Mouse (Mus musculus) embryo, embryonic 9.5 days (tissue): Measurements from ENCODE around the gene Rps24.

Source experiments
- DNase-seq: peaks from one replicate; pipeline ENCODE4 v3.0.0-alpha.2; 2017; ENCODE audit errors: extremely low spot score

Rps24 gene

DNA sequence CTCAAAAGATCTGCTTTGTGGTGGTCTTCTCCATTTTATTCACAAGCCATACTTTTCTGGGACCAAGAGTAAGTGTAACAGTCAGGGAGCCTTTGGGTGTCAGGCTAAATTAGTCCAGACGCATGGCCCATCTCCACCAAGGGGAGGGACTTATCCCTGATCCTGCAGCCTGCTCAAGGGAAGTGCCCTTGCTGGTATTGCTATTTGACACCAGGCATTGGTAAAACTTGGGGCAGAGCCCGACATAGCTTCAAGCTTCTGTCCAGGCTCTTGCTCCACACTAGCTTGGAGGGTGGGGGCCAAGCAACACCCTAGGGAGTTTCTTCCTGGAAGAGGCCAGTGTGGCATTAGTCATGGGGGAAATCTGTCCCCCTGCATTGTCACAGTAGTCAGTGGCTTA lies 23.8 kb downstream of the Rps24 start:
- DNase-seq = no peak

DNA sequence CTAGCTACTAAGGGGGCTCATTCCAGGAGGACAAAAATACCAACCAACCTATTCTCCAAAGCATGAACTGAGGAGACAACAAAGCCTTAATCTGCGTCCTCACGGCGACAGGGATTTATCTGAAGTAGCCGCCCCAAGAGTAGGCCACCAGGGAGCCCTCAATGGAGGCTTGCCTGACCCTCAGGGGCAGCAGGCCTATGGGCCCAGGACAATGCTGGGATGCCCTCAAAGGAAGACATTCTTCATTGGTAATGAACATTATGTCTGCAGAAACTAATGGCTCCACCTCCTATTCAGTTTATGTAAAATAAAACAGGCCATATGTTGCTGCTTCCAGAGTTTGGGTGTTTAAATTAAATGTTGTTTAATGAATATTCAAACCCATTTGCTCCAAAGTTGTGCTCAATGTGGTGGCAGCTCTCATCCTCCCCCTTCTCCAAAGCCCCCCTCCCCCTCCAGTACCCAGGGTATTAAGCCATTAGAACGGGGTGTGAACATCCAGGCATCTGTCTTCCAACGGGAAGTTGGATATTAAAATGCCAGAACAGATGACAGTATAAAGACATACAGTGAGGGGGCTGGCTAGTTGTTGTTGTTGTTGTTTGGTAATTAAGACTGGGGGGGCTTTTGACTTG lies 25.7 kb downstream of the Rps24 start:
- no peak for DNase-seq

DNA sequence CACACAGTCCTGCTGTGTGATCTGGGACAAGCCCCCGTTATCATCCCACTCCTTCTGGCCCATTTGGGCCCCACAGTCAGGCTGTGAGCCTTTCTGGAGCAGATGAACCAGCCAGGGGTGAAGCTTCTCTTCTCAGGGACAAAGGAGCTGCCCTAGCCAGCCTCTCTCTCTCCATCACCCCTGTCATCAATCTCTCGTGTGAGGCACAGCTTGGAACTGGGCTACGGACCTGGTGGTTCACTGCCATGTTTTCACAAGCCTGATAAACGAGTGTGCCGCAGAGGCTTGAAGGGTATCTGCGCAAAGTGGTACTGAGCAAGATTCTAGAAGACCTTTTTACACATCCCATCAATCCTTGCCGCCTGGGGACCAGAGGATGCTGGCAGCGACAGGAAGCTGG lies 34.7 kb downstream of the Rps24 start:
- DNase-seq = no peak

DNA sequence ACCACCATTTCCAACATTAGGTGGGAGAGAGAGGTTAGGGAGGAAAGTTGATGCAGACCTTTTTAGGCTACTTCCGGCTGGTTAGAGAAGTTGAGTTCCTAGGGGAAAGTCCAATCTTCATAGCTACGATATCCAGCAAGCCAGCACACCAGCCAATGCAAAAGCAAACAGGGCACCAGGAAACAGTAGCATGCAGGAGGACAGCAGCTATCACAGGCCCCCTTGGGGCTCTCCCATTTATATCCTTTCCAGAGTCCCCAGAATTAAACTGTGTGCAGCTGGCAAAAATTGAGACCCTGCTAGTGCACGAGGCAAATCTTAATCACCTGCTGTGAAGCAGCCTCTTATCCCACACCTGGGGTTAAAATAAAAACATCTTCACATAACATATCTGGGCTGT lies 38.2 kb downstream of the Rps24 start:
- no peak for DNase-seq

DNA sequence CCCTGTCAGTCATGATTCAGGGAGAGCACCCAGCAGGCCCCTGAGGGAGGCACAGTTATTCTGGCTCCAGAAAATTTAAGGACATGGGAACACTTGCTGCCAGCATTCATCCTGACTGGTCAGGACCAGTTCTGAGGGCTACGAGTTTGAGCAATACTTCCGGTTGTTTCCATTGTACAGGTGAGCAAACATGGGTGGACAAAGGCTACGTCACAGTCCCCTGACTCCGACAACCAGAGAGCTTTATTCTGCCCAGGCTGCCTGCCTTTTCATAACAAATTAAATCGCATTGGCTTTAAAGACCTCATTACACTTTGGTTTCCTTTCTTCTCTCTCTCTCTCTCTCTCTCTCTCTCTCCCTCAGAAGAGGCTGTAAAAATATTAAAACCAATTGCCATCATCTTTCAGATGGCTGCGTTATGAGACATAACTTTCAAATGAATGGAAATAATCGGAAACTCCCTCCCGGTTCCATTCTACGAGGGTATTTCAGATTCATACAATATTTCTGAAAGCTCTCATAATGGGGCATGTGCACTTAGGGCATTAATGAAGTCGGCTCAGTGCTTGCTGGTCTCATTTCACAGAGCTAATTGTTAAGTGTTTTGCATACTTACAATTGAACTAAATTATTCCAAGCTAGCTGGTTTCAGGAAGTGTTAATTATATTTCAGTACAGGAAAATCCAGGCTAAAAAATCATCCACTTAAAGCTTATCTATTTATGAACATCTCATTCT lies 38.9 kb downstream of the Rps24 start:
- no peak for DNase-seq

DNA sequence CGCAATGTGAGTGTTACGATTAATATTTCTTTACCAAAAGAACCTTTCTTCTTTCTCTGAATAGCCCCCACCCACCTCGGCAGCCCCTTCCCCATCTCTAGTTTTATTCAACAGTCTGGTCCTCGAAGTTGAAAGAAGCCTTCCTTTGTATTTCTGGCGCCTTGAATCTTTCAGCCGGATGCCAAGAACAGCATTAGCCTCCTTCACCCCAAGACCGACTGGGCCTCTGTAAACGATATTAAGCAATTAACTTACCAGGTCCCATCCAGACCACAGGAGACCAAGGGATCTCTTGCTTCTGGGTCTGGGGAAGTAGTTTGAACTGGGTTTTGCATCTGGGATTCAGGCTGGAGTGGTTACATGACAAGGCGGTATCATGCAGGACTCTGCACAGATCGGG lies 39.5 kb downstream of the Rps24 start:
- no peak for DNase-seq

DNA sequence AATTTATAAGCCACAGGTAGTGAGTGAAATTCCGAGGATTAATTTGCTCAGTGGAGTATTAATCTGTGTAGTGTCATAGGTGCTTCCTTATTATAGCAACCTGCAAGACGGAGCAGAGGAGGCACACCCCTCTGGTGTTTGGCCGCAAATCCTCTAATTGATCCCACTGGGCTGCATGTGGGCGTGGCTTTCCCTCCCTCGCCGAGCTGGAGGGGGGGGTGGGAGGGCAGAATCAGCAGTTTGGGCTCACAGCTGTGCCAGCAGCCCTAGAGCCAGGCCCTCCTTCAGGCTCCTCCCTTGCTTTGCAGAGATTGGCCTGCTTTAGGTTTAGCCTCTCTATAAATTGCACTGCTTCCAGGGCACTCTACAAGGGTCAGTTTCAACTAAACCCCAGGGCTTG lies 43.3 kb downstream of the Rps24 start:
- DNase-seq = peak; percentile 64

DNA sequence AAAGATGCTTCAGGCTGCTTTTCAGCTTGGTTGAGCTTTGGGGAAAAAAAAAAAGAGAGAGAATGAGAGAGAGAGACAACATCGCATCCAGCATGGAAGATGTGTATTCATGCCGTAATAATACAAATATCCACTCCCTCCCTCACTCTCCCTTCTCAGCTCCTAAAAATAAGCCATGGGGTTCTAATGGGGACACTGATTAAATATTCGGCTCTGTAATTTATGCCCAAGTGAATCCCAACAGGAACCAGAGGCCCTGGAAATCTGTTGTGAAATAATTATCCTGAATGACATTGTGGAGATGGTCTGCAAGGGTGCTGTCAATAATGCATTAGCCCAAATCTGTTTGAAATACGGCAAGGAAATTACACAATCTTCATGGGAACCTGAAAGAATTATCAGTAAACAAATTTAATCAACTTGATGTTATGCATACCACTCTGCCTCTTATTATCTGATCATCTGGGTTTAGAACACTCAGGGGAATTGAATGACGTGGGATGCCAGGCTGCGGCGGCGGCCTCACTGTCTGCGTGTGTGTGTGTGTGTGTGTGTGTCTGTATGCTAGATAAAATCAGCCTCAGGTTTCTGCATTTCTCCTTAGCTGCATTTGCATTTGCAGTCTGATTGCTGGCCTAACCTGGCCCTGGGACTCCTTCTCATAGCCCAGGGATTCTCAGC lies 48.1 kb downstream of the Rps24 start:
- DNase-seq = no peak

DNA sequence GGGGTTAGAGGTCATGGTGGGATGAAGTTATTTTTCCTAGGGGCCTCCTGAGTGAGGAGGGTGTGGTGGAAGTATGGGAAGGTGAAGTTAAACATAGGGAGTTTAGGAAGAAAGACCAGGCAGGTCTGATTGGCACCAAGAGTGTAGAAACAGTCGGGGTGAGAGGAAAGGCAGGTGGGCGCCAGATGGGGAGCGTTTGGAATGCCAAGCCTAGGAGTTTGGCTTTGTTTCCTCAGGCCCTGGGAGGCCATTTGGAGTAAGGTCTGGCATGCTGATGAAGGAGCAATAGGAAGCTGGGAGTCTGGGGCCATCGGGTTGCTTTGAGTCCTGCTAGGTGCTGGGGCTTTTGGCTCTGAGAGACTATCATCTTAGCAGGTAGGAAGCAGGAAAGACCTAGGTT lies 56.0 kb downstream of the Rps24 start:
- no peak for DNase-seq

DNA sequence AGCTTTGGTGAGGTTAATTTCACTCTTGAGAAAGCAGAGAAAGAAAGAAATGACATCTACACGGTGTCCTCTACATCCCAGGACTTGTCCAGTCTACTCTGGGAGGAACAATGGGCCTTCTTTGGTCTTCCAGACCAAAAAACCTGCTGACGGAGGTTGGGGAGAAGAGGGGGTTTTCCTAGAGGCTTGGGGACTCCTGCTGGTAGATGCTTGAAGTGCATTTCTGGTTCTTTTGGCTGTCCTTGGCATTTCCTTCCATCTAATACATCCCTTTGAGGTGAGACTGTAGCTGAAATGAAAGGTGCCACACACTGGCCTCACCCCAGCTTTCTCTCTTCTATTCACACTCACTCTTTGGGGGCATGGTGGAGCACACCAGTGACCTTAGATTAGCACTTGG lies 57.1 kb downstream of the Rps24 start:
- no peak for DNase-seq
